Mouse (Mus musculus): ENCODE data around the gene Tns1.

Tns1 gene

GRCm38 (mm10) chr1:74030901-74031360 is 93.3 kb downstream of the Tns1 start:
- DNase-seq = peak; percentile 75 to 85

GRCm38 (mm10) chr1:74030285-74030684 is 94.0 kb downstream of the Tns1 start:
- no peak for DNase-seq

GRCm38 (mm10) chr1:74029669-74030068 is 94.6 kb downstream of the Tns1 start:
- DNase-seq = no peak

- DNase-seq = peak in 1 of 2 experiments; percentile 53
Measured at GRCm38 (mm10) chr1:74028881-74029266, 95.4 kb downstream of the Tns1 start.

- no peak for DNase-seq
Measured at GRCm38 (mm10) chr1:74028118-74028880, 96.0 kb downstream of the Tns1 start.

- peak; percentile 89 to 93 for DNase-seq
Measured at GRCm38 (mm10) chr1:74027559-74028091, 96.6 kb downstream of the Tns1 start.

GRCm38 (mm10) chr1:74026703-74027195 is 97.5 kb downstream of the Tns1 start:
- DNase-seq = peak in 1 of 2 experiments; percentile 61

- DNase-seq = peak in 1 of 2 experiments; percentile 55
Measured at GRCm38 (mm10) chr1:74025651-74026226, 98.5 kb downstream of the Tns1 start.

- DNase-seq = peak in 1 of 2 experiments; percentile 45
Measured at GRCm38 (mm10) chr1:74025227-74025626, 99.0 kb downstream of the Tns1 start.

GRCm38 (mm10) chr1:74024452-74025190 is 99.6 kb downstream of the Tns1 start:
- peak in 1 of 2 experiments; percentile 55 for DNase-seq

GRCm38 (mm10) chr1:74022998-74023397 is 101.3 kb downstream of the Tns1 start:
- DNase-seq = no peak

GRCm38 (mm10) chr1:74022536-74022935 is 101.7 kb downstream of the Tns1 start:
- no peak for DNase-seq

- DNase-seq = no peak
Measured at GRCm38 (mm10) chr1:74020235-74020634, 104.0 kb downstream of the Tns1 start.

- peak; percentile 89 to 93 for DNase-seq
Measured at GRCm38 (mm10) chr1:74017399-74018172, 106.7 kb downstream of the Tns1 start.

- DNase-seq = peak; percentile 66 to 77
Measured at GRCm38 (mm10) chr1:74016618-74017017, 107.6 kb downstream of the Tns1 start.

- DNase-seq = peak in 1 of 2 experiments; percentile 67
Measured at GRCm38 (mm10) chr1:74015513-74016234, 108.6 kb downstream of the Tns1 start.

GRCm38 (mm10) chr1:74014538-74015327 is 109.5 kb downstream of the Tns1 start:
- peak; percentile 69 to 79 for DNase-seq

GRCm38 (mm10) chr1:74013296-74014031 is 110.8 kb downstream of the Tns1 start:
- peak in 1 of 2 experiments; percentile 56 for DNase-seq

- DNase-seq = peak in 1 of 2 experiments; percentile 52
Measured at GRCm38 (mm10) chr1:74012706-74013105, 111.5 kb downstream of the Tns1 start.

GRCm38 (mm10) chr1:74009495-74009894 is 114.8 kb downstream of the Tns1 start:
- DNase-seq = no peak

Data from lung, adult 18-20 months (tissue).